Comparison of ENCODE assay signal across 14 mouse cellular contexts in genomic region chr9:118631775-118632757, GRCm38 (mm10). TPM values are rescaled to one million over a fixed set of nuclear protein-coding genes. Genes with fewer than 3 reads are reported as not detected.
DNase-seq lines count a peak whose midpoint lies in the region; ATAC-seq and TF ChIP-seq lines count a peak whose summit lies in the region.
"Had no signal": no experiment of that assay in that cellular context is flagged by ENCODE, and none has a peak within 500 bp of the region (broad histone marks: within the 10 kb centered on the region; RNA-seq: fewer than 3 reads in every experiment).

No protein-coding gene starts in this region.

- peak overlapping the region; percentile 81 for H3K27ac ChIP-seq in kidney, embryonic 15.5 days
- no peak overlapping the region for H3K27ac ChIP-seq in liver, postnatal 0 days (ENCODE audit: low read depth)
- no peak overlapping the region for H3K27ac ChIP-seq in forebrain, embryonic 11.5 days (ENCODE audit: low read depth, low read length)
- H3K27ac ChIP-seq in forebrain, embryonic 15.5 days (replicated peaks) = no peak overlapping the region
- H3K27ac ChIP-seq: hindbrain, embryonic 15.5 days; limb, embryonic 13.5 days; midbrain, embryonic 12.5 days; neural tube, embryonic 13.5 days had no signal

- DNase-seq in cerebellum, postnatal 10 days = peak; percentile 28 to 30
- DNase-seq in cerebellum, postnatal 36 days = no peak
- DNase-seq in kidney, postnatal 14 days = no peak
- DNase-seq in adrenal gland, postnatal 36 days = peak; percentile 78 to 83
- no peak for DNase-seq in liver, postnatal 0 days
- DNase-seq in forebrain, embryonic 11.5 days (ENCODE audit: low spot score) = no peak
- DNase-seq: cerebellum, adult 9-11 months; spleen, adult 18-20 months had no signal

- 75% methylated on average over 6 of the region's 6 CpGs for WGBS in kidney, embryonic 15.5 days
- WGBS in liver, postnatal 0 days (ENCODE audit: insufficient replicate concordance) = 40% methylated on average over 6 of the region's 6 CpGs
- WGBS in forebrain, embryonic 11.5 days = 80% methylated on average over 6 of the region's 6 CpGs
- WGBS in forebrain, embryonic 15.5 days = 81% methylated on average over 6 of the region's 6 CpGs

- no peak for ATAC-seq in kidney, embryonic 15.5 days (replicated peaks; ENCODE audit: low FRiP score)
- 0 out of 2 replicates have a peak, but pooled peaks have one; percentile 38 for ATAC-seq in liver, postnatal 0 days
- no peak for ATAC-seq in forebrain, embryonic 11.5 days (replicated peaks; ENCODE audit: low FRiP score)
- no peak for ATAC-seq in forebrain, embryonic 15.5 days (replicated peaks)

- no peaks in the 10 kb centered on the region for H3K9me3 ChIP-seq in kidney, embryonic 15.5 days (replicated peaks)
- H3K9me3 ChIP-seq in liver, postnatal 0 days (ENCODE audit: low read length) = no peaks in the 10 kb centered on the region
- no peaks in the 10 kb centered on the region; the same call in 1 of the 2 replicates for H3K9me3 ChIP-seq in forebrain, embryonic 11.5 days (ENCODE audit: control insufficient read depth, low read length)
- no peaks in the 10 kb centered on the region for H3K9me3 ChIP-seq in forebrain, embryonic 15.5 days
- H3K9me3 ChIP-seq: hindbrain, embryonic 15.5 days; neural tube, embryonic 13.5 days had no signal

- peaks cover 48% of the 10 kb centered on the region for H3K36me3 ChIP-seq in kidney, embryonic 15.5 days
- H3K36me3 ChIP-seq in liver, postnatal 0 days (replicated peaks; ENCODE audit: insufficient read depth, low read length) = no peaks in the 10 kb centered on the region
- H3K36me3 ChIP-seq in forebrain, embryonic 11.5 days (ENCODE audit: control insufficient read depth, insufficient read depth, low read length) = no peaks in the 10 kb centered on the region
- no peaks in the 10 kb centered on the region for H3K36me3 ChIP-seq in forebrain, embryonic 15.5 days
- H3K36me3 ChIP-seq: hindbrain, embryonic 15.5 days; midbrain, embryonic 12.5 days had no signal

- no peak for TF ChIP-seq CTCF in liver, postnatal 0 days (IDR thresholded peaks at IDR 0.05; ENCODE audit: low read depth)

- no peak overlapping the region for H3K9ac ChIP-seq in kidney, embryonic 15.5 days
- no peak overlapping the region for H3K9ac ChIP-seq in liver, postnatal 0 days (replicated peaks)
- H3K9ac ChIP-seq in forebrain, embryonic 11.5 days (ENCODE audit: low read length) = no peak overlapping the region
- no peak overlapping the region for H3K9ac ChIP-seq in forebrain, embryonic 15.5 days (replicated peaks)
- H3K9ac ChIP-seq: hindbrain, embryonic 15.5 days; limb, embryonic 13.5 days; midbrain, embryonic 12.5 days; neural tube, embryonic 13.5 days had no signal

- TF ChIP-seq EP300 in liver, postnatal 0 days (IDR thresholded peaks at IDR 0.05; ENCODE audit: low read depth) = no peak

- H3K4me3 ChIP-seq in kidney, embryonic 15.5 days (replicated peaks) = no peak overlapping the region
- H3K4me3 ChIP-seq in liver, postnatal 0 days (ENCODE audit: low read depth, low read length) = no peak overlapping the region
- H3K4me3 ChIP-seq in forebrain, embryonic 11.5 days (ENCODE audit: low read depth, low read length) = no peak overlapping the region
- H3K4me3 ChIP-seq in forebrain, embryonic 15.5 days = no peak overlapping the region
- H3K4me3 ChIP-seq: hindbrain, embryonic 15.5 days; limb, embryonic 13.5 days; midbrain, embryonic 12.5 days; neural tube, embryonic 13.5 days had no signal

- H3K27me3 ChIP-seq in kidney, embryonic 15.5 days = no peaks in the 10 kb centered on the region
- H3K27me3 ChIP-seq in liver, postnatal 0 days (ENCODE audit: insufficient read depth, low read length) = no peaks in the 10 kb centered on the region
- no peaks in the 10 kb centered on the region for H3K27me3 ChIP-seq in forebrain, embryonic 11.5 days (ENCODE audit: control insufficient read depth, insufficient read depth, low read length)
- no peaks in the 10 kb centered on the region for H3K27me3 ChIP-seq in forebrain, embryonic 15.5 days
- H3K27me3 ChIP-seq: hindbrain, embryonic 15.5 days; limb, embryonic 13.5 days; midbrain, embryonic 12.5 days; neural tube, embryonic 13.5 days had no signal

- no peak overlapping the region for H3K4me2 ChIP-seq in kidney, embryonic 15.5 days
- peak overlapping the region; percentile 40 for H3K4me2 ChIP-seq in liver, postnatal 0 days (ENCODE audit: low read depth, low read length)
- no peak overlapping the region for H3K4me2 ChIP-seq in forebrain, embryonic 11.5 days (ENCODE audit: low read depth, low read length, severe bottlenecking)
- H3K4me2 ChIP-seq in forebrain, embryonic 15.5 days (replicated peaks) = no peak overlapping the region
- H3K4me2 ChIP-seq: hindbrain, embryonic 15.5 days; limb, embryonic 13.5 days; midbrain, embryonic 12.5 days; neural tube, embryonic 13.5 days had no signal

- peaks cover 34% of the 10 kb centered on the region for H3K4me1 ChIP-seq in kidney, embryonic 15.5 days
- peaks cover 11% of the 10 kb centered on the region for H3K4me1 ChIP-seq in liver, postnatal 0 days (ENCODE audit: insufficient read depth)
- H3K4me1 ChIP-seq in forebrain, embryonic 11.5 days (replicated peaks; ENCODE audit: control insufficient read depth, insufficient read depth, low read length) = no peaks in the 10 kb centered on the region
- H3K4me1 ChIP-seq in forebrain, embryonic 15.5 days = no peaks in the 10 kb centered on the region
- H3K4me1 ChIP-seq: hindbrain, embryonic 15.5 days; midbrain, embryonic 12.5 days had no signal

RNA-seq across cellular contexts. Expression of gene Itga9, which starts 25.6 kb away (rescaled TPM):
- polyA plus RNA-seq in kidney, embryonic 15.5 days (2015; fragmentation: Nextera tagmentation; extraction: Ambion mirVana) = 25.8 and 26.1 TPM in 2 replicates
- 10 to 100 TPM; 56.9 to 81.3 TPM for total RNA-seq in adrenal gland, postnatal 36 days (2021)
- polyA plus RNA-seq in liver, postnatal 0 days (2015; fragmentation: Nextera tagmentation; extraction: Ambion mirVana) = 3.8 and 4.8 TPM in 2 replicates
- 6.3 and 7.1 TPM in 2 replicates for polyA plus RNA-seq in forebrain, embryonic 11.5 days (2014; fragmentation: Nextera tagmentation; extraction: Ambion mirVana)
- polyA plus RNA-seq in forebrain, embryonic 15.5 days (2015; fragmentation: Nextera tagmentation; extraction: Ambion mirVana) = 1.6 and 2.4 TPM in 2 replicates

Comparison
In these comparisons a context has a peak if more than half of its experiments do, and no peak if none do; other contexts are left out.
1. DNase-seq: peak in cerebellum, postnatal 10 days (2 of 2) and adrenal gland, postnatal 36 days (2 of 2); none in cerebellum, postnatal 36 days (0 of 2), kidney, postnatal 14 days (single experiment), liver, postnatal 0 days (single experiment) and forebrain, embryonic 11.5 days (single experiment).